Mouse (Mus musculus) mesoderm, embryonic 11.5 days (tissue): ENCODE data around the gene Dap3.
"Not testable (repeated sequence)": the region's sequence is repeated elsewhere in the genome, so short reads cannot be mapped to it uniquely, and the experiment has no call there.

Experiments
- DNase-seq: peaks from one replicate; pipeline ENCODE4 v3.0.0-alpha.2; 2012; ENCODE audit warnings: low read depth, low spot score

The Dap3 gene

DNA sequence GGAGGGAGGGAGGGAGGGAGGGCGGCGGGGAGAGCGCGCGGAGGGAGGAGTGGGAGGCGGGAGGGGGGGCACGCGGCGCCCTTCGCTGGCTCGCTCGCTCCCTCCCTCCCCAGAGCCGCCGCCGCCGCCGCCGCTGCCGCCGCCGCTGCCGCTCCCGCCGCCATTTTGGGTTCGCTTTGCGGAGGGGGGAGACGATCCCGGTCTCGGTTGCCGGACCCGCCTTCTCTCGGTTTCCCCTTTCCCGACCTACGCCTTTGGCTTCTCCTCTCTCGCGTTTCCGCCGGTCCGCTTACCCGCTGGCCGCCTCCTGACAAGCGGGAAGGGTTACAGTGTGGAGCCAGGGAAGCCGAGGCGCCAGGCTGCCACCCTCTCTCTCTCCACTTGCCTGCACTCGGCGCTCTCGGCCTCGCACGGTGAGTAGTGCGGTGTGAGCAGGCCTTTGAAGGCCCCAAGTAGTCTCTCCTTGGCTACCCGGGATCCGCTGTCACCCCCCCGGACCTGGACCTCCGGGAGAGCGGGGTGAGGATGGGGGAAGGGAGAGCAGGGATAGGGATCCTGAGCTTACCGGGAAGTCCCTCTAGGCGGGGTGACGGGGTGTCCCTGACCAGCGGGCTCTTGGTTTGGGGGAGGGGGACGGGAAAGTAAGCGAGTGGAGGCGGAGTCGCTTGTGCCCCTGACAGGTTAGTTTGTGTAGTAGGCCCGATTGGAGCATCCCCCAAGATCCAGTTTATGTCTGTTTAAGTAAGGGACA is at the start of gene Dap3, which contains the start of gene Ash1l:
Gene Dap3, minus strand, starts transcription at position 606 of the 751 bp plus-strand sequence.
Gene Ash1l, plus strand, starts transcription at position 47 of the 751 bp plus-strand sequence.
- peak; percentile 83 for DNase-seq

DNA sequence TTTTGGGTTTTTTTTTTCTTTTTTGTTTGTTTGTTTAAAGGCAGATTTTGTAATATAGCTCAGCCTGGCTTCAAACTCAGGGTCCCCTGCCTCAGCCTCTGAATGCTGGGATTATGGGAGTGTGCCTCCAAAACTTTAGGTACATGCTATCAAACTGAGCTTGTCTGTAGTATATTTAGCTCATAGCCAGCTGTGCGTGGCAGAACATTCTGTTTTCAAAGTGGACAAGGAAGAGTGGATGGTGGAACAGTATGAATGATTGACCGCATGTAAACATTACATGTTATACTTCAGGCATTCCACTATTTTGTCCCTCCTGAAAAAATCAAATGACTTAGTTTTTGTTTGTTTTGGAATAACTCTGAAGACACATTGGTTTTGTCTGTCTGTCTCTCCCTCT is 41.8 kb upstream of the Dap3 start:
- DNase-seq: no peak

GRCm38 (mm10) chr3:88983921-88984381 is 33.0 kb upstream of the Dap3 start:
- DNase-seq: peak; percentile 60

DNA sequence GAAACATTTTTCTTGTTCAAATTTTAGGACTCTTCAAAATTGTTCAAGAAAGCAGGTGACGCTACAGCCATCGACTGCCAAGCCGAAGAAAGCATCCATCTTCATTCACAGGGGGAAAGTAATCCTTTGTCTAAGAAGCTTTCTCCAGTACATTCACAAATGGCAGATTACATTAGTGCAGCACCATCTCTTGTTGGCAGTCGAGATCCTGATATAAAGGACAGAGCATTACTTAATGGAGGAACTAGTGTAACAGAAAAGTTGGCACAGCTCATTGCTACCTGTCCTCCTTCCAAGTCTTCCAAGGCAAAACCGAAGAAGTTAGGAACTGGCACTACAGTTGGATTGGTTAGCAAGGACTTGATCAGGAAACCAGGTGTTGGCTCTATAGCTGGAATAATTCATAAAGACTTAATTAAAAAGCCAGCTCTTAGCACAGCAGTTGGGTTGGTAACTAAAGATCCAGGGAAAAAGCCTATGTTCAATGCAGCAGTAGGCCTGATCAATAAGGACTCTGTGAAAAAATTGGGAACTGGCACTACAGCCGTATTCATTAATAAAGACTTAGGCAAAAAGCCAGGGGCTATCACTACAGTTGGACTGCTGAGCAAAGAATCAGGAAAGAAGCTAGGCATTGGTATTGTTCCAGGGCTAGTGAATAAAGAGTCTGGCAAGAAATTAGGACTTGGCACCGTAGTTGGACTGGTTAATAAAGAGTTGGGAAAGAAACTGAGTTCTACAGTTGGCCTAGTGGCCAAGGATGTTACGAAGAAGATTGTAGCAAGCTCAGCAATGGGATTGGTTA is 30.4 kb upstream of the Dap3 start:
- DNase-seq: no peak

DNA sequence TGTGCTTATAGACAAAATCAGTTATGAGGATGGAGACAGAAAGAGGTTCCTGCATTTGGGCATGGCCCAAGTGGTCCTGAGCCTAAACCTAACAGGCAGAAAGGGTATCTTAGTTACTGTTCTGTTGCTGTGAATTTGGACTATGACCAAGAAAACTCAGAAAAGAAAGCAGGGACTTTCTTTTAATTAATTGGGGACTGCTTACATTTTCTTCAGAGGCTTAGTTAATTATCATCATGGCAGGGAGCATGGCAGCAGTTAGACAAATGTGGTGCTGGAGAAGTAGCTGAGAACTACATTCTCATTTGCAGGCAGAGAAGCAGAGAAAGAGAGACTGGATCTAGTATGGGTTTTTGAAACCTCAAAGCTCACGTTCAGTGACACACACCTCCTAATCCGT is 24.0 kb upstream of the Dap3 start:
- DNase-seq: no peak

- not testable (repeated sequence) for DNase-seq
Measured at GRCm38 (mm10) chr3:88963211-88963610, 12.2 kb upstream of the Dap3 start.

DNA sequence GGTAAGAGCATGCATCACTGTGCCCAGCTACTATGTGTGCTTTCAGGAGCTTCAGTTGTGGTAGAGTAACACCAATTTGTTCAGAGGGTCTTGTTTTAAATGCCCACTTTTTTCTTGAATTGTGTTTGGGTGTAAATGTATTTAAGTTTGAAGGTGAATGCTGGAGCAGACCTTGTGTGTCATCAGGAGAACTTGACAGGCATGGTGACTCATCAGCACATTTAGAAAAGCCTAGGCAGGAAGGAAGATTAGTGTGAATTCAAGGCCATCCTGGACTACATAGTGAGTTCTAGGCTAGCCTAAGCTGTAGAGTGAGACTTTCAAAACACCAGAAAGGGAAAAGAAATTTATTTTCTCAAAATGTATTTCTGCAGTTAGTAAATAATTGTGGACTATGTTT is 2.8 kb upstream of the Dap3 start:
- no peak for DNase-seq

- DNase-seq: no peak
Measured at GRCm38 (mm10) chr3:88953246-88953645, 2.3 kb upstream of the Dap3 start.

DNA sequence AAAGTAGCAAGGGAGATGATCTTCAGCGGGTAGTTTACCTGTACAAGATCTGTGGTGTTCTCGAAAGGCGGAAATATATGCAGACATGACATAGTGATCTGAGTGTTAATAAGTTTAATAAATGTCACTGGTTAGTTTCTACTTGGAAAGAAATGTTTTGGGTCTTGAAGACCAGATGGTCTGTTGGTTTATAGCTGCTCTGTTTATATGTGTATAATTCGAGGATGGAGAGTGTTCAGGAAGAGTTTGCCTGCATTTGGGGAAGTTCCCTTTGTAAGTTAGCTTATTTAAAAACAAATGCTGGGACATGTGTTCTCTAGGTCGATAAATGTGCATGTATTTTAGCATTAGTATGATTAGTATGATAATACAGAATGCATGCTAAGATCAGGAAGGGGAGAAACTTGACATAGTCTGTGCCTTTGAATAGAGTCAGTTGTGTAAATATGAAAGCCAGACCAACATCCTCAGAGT is 383 bp upstream of the Dap3 start:
- no peak for DNase-seq

DNA sequence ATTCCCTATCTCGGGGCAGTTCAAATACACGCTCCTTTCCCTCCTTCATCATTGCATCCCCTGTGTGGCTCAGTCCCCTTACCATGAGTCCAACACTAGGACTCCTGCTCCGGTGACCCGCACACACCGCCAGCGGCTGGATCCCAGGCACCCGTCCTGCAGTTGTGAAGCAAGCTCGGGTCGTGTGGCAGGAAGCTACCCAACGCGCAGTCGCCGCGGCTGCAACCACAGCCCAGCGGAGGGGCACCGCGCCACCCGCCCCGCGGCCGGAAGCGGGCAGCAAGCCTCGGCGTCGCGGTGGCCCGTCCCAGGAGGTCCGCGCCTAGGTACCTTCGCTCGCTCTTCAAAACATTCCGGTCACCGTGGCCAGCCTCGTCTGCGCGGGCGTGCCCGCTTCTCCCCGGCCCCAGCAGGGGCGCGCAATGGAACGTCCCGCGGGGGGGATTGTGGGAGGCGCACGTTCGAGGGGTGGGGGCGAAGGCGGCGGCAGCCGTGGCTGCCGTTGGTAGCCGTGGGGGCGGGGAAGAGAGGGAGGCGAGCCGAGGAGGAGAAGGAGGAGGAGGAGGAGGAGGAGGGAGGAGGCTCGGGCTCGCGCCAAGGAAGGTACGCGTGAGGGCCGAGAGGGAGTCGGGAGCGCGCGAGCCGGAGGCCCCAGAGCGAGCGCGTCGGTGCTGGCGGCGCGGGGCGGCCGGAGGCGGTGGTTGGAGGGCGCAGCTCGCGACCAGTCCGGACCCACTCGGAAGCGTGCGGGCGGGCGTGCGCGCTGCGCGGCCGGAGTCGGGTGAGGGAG is 1.0 kb downstream of the Dap3 start:
- peak; percentile 91 for DNase-seq

DNA sequence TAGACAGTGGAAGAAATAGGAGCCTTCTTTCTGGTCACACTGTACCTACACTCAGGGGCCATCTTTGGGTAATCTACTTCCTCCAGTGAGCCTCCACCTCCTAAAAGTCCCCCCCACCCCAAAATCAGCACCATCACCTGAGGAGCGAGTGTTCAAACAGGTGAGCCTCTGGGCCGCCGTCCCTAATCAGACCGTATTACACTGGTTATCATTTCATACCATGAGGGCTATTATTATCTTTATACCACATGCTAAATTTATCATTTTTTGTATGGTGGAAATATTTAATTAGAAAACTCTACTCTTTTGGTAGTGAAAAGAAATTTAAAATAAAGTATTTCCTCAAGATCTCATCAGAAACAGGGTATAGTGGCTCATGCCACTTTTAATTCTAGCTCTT is 6.9 kb downstream of the Dap3 start:
- no peak for DNase-seq

- DNase-seq: no peak
Measured at GRCm38 (mm10) chr3:88942316-88942880, 8.6 kb downstream of the Dap3 start.

DNA sequence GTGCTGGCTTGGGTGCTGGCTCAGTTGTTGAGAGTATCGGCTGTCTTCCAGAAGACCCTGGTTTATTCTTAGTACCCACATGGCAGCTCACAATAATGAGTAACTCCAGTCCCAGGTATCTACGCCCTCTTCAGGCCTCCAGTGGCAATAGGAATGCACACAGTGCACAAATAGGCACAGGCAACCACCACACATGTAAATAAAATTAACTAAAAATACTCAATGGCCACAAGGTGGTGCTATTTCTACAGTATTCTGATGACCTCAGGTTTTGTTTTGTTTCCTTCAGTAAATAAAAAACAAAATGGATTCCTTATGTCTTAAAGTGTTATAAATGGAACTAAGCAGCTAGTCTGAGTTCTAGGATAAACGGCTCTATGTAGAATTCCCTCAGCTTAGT is 11.2 kb downstream of the Dap3 start:
- peak; percentile 65 for DNase-seq

- no peak for DNase-seq
Measured at GRCm38 (mm10) chr3:88939071-88939470, 11.9 kb downstream of the Dap3 start.

- DNase-seq: no peak
Measured at GRCm38 (mm10) chr3:88929501-88929900, 21.5 kb downstream of the Dap3 start.

DNA sequence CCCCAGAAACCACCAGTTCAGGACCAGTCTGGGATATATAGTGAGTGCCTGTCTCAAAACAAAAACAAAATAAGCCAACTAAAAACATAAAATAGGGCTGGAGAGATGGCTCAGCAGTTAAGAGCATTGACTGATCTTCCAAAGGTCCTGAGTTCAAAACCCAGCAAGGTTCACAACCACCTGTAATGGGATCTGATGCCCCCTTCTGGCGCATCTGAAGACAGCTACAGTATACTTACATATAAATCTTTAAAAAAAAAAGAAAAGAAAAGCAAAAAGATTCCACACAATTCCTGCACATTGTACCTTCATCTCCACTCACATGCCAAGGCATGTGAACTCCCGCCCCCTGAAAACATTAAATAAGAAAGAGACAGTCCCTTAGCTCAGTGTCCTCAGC is 25.3 kb downstream of the Dap3 start:
- no peak for DNase-seq

GRCm38 (mm10) chr3:88923989-88924591 is 26.9 kb downstream of the Dap3 start:
- DNase-seq: no peak

- no peak for DNase-seq
Measured at GRCm38 (mm10) chr3:88921411-88921810, 29.6 kb downstream of the Dap3 start.

- DNase-seq: no peak
Measured at GRCm38 (mm10) chr3:88918981-88919380, 32.0 kb downstream of the Dap3 start.

GRCm38 (mm10) chr3:88914384-88914810 is 36.6 kb downstream of the Dap3 start:
- DNase-seq: no peak
